Mouse (Mus musculus) heart, adult 8-10 months (tissue): ENCODE measurements around the gene Fpr3. TPM values are rescaled to one million over a fixed set of nuclear protein-coding genes. Genes with fewer than 3 reads are reported as not detected.
A peak's percentile ranks its signal among the peaks of the same experiment; 100 is the strongest.
"Not testable (repeated sequence)": the region's sequence is repeated elsewhere in the genome, so short reads cannot be mapped to it uniquely, and the experiment has no call there.

Source experiments
- DNase-seq: peaks from one replicate; pipeline ENCODE4 v3.0.0; 2022; ENCODE audit warnings: low spot score
- total RNA-seq, 4 experiments: library from RNA; stranded (reverse); gene quantifications; 2 replicates each; pipeline ENCODE4 v1.2.4; 2022

Fpr3 gene
- total RNA-seq = not detected

DNA sequence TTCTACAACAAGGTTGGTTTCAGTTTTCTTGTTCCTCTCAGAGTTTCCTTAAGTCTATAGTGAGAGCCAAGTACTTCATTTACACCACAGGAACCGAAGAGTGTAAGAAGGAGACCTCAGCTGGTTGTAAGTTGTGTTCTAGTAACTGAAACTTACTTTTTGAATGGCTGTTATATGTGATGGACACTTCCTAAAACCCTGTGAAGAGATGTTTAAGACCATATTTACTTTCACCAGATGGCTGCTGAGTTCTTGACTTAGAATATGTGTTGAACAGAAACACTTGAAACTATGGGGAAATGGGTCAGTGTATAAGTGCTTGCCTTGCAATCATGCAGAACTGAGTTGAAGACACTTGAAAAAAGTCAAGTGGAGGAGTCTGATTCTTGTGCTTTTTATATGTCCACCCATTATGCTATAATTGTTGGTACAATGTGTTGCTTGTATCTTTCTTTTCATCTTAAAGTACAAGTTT, at the start of gene Fpr3, which contains the start of gene Fpr2:
TSS of gene Fpr3 (plus strand) at position 79 of the 475 bp plus-strand sequence.
TSS of gene Fpr2 (plus strand) at position 51 of the 475 bp plus-strand sequence.
- DNase-seq = no peak

DNA sequence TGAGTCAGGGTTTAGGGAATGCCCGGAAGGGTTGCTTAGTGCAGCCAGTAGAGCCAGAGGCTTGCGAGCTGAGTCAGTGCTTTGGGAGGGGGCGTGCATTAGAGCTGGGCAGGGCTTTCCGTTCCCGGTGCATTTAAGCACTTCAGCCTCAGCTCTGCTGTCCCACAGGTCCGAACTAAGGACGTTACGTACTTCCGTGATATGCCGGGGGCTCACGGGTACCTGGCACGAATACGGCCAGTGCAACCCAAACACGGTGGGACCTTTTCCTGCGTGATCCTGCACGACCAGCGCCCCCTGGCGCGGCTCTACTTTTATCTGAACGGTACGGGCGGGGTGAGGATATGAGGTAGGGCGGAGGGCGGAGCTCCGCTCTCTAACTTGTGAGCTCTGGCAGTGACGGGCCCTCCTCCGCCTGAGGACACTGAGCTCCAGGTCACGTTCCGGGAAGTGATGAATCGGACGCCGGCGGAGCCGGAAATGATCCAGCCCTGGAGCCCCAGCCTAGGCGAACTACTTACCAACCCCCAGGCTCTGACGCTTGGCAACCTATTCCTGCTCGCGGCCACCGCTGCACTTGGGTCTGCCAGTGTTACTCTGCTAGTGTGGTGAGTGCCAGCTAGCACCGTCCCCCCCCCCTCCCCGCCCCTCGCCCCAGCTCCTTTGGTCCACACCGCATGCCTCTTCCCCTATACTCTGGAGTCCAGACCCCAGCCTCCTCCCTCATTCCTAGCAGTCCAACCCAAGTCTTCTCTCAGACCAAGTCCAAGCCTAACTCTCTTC, 49.5 kb upstream of the Fpr3 start:
- peak; percentile 99 for DNase-seq

- no peak for DNase-seq
Measured at GRCm38 (mm10) chr17:17839276-17839675, 48.4 kb upstream of the Fpr3 start.

- no peak for DNase-seq
Measured at GRCm38 (mm10) chr17:17840796-17841195, 46.9 kb upstream of the Fpr3 start.

DNA sequence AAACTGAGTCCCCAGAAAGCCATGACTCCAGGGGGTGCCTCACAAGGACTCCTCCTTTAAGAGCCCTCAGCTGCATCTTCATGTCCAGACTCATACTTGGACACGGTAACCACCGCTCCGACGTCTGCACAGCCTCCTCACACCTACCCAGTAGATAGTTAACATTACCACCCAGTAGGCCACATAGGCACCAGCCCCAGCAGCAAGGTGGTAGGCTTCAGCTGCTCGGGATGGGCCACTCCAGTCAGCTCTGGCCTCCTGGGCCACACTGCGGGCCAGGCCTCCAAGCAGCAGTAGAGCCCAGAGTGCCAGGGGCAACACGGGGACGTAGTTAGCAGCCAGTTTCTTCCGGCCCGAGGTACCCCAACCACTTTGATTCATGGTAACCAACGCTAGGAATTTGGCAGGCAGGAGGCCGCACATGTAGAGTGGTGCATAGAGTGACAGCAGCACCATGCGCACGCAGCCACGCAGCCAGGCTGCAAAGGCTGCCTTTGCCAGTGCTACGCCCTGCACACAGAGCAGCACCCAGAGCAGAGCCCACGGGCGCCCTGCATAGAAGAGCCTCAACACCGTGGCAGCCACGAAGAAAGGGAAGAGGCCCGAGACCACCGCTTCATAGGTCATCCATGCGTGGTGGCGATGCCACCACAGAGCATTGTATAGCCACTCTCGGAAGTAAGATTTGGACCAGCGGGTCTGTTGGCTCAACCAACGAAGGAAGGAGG, 44.0 kb upstream of the Fpr3 start:
- DNase-seq = no peak

DNA sequence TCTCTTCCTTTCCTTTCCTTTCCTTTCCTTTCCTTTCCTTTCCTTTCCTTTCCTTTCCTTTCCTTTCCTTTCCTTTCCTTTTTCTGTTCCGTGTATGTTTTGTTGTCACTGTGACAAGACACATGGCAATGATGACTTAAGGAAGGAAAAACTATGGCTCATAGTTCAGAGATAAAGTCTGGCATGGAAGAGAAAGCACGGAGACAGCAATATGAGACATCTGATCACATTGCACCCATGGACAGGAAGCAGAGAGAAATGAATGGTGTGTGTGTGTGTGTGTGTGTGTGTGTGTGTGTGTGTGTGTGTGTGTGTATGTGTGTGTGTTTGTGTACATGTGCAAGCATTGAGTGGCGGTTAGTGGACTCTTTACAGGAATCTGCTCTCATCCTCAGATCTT, 43.0 kb upstream of the Fpr3 start:
- DNase-seq = not testable (repeated sequence)

DNA sequence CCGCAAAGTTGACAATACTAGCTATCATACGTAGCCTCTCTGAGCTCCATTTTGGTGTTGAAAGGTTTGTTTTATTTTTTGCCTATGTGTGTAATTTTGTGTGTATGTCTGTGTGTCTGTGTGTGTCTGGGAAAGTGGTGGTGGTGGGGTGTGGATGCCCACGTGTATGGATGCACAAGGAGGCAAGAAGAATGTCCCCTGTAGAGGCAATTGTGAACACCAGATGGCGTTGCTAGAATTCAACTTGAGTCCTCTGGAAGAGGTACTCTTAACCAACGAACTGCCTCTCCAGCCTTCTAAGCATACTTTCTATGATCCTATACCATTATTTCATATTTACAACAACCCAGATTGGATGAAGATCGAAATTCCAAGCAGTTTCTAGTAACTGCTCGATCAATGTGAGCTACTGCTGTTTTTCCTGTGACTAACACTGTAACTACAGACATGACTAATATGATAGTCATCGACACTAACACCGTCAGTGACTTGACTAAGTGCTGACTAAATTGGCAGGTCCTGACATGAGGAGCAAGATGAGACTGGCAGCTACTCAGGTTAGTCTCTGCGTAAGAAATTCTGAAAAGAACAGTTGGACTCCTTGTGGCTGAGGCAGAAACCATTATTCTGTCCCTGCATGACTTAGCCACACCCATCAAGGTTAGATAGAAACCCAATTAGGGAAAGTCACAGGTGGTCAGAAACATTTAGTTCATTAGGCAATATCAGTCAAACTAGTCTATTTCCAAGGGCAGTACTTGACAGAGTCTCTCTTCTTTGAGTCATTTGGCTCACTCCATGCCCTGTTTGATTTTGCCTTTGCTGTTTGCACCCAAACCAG, 42.2 kb upstream of the Fpr3 start:
- no peak for DNase-seq

DNA sequence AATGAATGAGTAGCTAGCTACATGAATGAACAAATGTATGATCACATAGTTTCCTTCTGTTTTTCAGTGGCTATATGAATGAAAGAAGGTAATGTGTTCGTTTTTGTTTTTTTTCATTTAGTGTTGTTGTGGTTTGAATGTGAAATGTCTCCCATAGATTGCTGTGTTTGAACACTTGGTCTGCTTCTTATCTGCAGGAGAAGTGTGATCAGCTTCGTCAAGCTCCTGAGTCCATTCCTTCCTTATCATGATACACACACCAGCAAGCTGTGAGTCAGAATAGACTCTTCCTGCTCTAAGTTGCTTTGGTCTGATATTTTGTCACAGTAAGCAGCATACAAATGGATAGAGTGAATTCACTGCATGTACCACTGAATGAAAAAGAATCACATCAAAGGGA, 38.7 kb upstream of the Fpr3 start:
- no peak for DNase-seq

DNA sequence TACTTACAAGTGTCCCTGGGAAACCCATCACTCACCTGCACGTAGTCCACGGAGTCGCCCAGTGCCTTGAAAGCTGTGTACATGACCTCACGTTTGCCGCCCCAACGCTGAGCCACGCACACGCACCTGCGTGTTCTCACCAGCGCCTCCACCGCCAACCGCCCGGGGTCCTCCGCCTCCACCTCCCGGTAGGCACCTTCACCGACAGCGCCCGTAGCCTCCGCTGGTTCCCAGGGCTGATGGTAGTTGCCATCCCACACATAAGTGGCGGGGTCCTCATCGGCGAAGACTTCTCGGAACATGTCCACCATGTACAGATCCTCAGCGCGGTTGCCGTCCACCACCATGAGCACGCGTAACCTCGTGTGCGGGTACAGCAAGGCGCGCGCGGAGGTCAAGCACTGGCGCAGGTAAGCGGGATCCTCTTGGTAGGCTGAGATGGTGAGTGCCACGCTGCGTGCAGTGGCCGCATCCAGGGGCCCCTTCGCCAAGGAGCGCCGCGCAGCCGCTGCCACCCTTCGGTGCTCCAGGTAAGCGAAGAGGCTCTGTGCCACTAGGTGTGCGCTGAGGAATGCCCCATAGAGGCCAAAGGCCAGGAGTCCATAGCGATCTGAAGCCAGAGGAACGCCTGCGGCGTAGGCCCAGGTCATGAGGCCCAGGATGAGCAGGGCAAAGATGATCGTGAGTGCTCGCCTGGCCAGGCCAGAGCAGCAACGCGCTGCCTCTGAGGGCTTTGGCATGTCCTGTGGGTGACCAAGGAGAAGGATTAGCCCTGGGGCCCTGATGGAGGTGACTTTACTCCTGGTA, 37.5 kb upstream of the Fpr3 start:
- DNase-seq = no peak

GRCm38 (mm10) chr17:17855064-17855838, 32.4 kb upstream of the Fpr3 start, which contains the start of gene Has1:
Gene Has1, minus strand, starts transcription at chr17:17855205.
- DNase-seq = no peak

- no peak for DNase-seq
Measured at GRCm38 (mm10) chr17:17856612-17857011, 31.0 kb upstream of the Fpr3 start.

GRCm38 (mm10) chr17:17857446-17857845, 30.2 kb upstream of the Fpr3 start:
- no peak for DNase-seq

GRCm38 (mm10) chr17:17860110-17860509, 27.5 kb upstream of the Fpr3 start:
- no peak for DNase-seq

- no peak for DNase-seq
Measured at GRCm38 (mm10) chr17:17862360-17862759, 25.3 kb upstream of the Fpr3 start.

- no peak for DNase-seq
Measured at GRCm38 (mm10) chr17:17865168-17865567, 22.5 kb upstream of the Fpr3 start.

- peak; percentile 33 for DNase-seq
Measured at GRCm38 (mm10) chr17:17866801-17867469, 20.7 kb upstream of the Fpr3 start.

- no peak for DNase-seq
Measured at GRCm38 (mm10) chr17:17870892-17871550, 16.6 kb upstream of the Fpr3 start.

GRCm38 (mm10) chr17:17871697-17872096, 16.0 kb upstream of the Fpr3 start:
- DNase-seq = peak; percentile 35

GRCm38 (mm10) chr17:17879347-17879746, 8.3 kb upstream of the Fpr3 start:
- DNase-seq = no peak
